In genomic region chr11:96826481-96826880, GRCm38 (mm10) we compare ENCODE assay signal across 8 mouse cellular contexts. TPM values are rescaled to one million over a fixed set of nuclear protein-coding genes. Genes with fewer than 3 reads are reported as not detected.
A peak's percentile ranks its signal among the peaks of the same experiment; 100 is the strongest.
DNase-seq lines count a peak whose midpoint lies in the region; ATAC-seq lines count a peak whose summit lies in the region.

No protein-coding gene starts in this region.

- DNase-seq in adrenal gland, postnatal 10 days: peak; percentile 58
- DNase-seq in adrenal gland, postnatal 25 days: no peak
- no peak for DNase-seq in intestine, embryonic 14.5 days (ENCODE audit: low spot score)
- DNase-seq in urinary bladder, postnatal 25 days (ENCODE audit: low spot score): no peak
- DNase-seq in layer of hippocampus, adult 18-20 months (ENCODE audit: low spot score in 2 of 2): no peak
- DNase-seq in frontal cortex, postnatal 10 days (ENCODE audit: low spot score in 2 of 2): no peak

- H3K27me3 ChIP-seq in forebrain, embryonic 13.5 days: no peaks in the 10 kb centered on the region
- no peaks in the 10 kb centered on the region for H3K27me3 ChIP-seq in intestine, embryonic 14.5 days (replicated peaks; ENCODE audit: control insufficient read depth, insufficient read depth, low read length)
- no peaks in the 10 kb centered on the region for H3K27me3 ChIP-seq in liver, embryonic 15.5 days

- H3K4me1 ChIP-seq in forebrain, embryonic 13.5 days: peaks cover 73% of the 10 kb centered on the region
- peaks cover 57% of the 10 kb centered on the region for H3K4me1 ChIP-seq in intestine, embryonic 14.5 days (replicated peaks; ENCODE audit: control insufficient read depth, insufficient read depth, low read length)
- H3K4me1 ChIP-seq in liver, embryonic 15.5 days (replicated peaks): peaks cover 75% of the 10 kb centered on the region

- H3K4me3 ChIP-seq in forebrain, embryonic 13.5 days: no peak overlapping the region
- 0 out of 2 replicates have a peak overlapping the region, but pooled peaks have one; percentile 2 for H3K4me3 ChIP-seq in intestine, embryonic 14.5 days (ENCODE audit: low read depth, low read length)
- H3K4me3 ChIP-seq in liver, embryonic 15.5 days (replicated peaks): peak overlapping the region; percentile 9; the same call in 1 of the 2 replicates

- H3K36me3 ChIP-seq in forebrain, embryonic 13.5 days (ENCODE audit: poor library complexity, severe bottlenecking): peaks cover 39% of the 10 kb centered on the region
- peaks cover 34% of the 10 kb centered on the region for H3K36me3 ChIP-seq in intestine, embryonic 14.5 days (ENCODE audit: control insufficient read depth, insufficient read depth, low read length)
- H3K36me3 ChIP-seq in liver, embryonic 15.5 days (replicated peaks): peaks cover 50% of the 10 kb centered on the region

- H3K9me3 ChIP-seq in forebrain, embryonic 13.5 days (replicated peaks): no peaks in the 10 kb centered on the region
- H3K9me3 ChIP-seq in intestine, embryonic 14.5 days (ENCODE audit: control insufficient read depth, low read length): no peaks in the 10 kb centered on the region
- no peaks in the 10 kb centered on the region for H3K9me3 ChIP-seq in liver, embryonic 15.5 days (replicated peaks)

- WGBS in forebrain, embryonic 13.5 days: 84% methylated on average over 2 of the region's 2 CpGs
- WGBS in intestine, embryonic 14.5 days: 77% methylated on average over 2 of the region's 2 CpGs
- 81% methylated on average over 2 of the region's 2 CpGs for WGBS in liver, embryonic 15.5 days (ENCODE audit: insufficient replicate concordance)

- no peak for ATAC-seq in forebrain, embryonic 13.5 days
- no peak for ATAC-seq in intestine, embryonic 14.5 days (replicated peaks; ENCODE audit: low FRiP score, low TSS enrichment, low read depth)
- ATAC-seq in liver, embryonic 15.5 days (ENCODE audit: insufficient read depth): no peak

- peak overlapping the region; percentile 99 for H3K4me2 ChIP-seq in forebrain, embryonic 13.5 days
- peak overlapping the region; percentile 26 for H3K4me2 ChIP-seq in intestine, embryonic 14.5 days (ENCODE audit: low read length)
- peak overlapping the region; percentile 31 for H3K4me2 ChIP-seq in liver, embryonic 15.5 days

- H3K9ac ChIP-seq in forebrain, embryonic 13.5 days: peak overlapping the region; percentile 76
- peak overlapping the region; percentile 16 for H3K9ac ChIP-seq in intestine, embryonic 14.5 days (ENCODE audit: low read length)
- no peak overlapping the region for H3K9ac ChIP-seq in liver, embryonic 15.5 days

- H3K27ac ChIP-seq in forebrain, embryonic 13.5 days: no peak overlapping the region
- no peak overlapping the region for H3K27ac ChIP-seq in intestine, embryonic 14.5 days (ENCODE audit: low read depth)
- peak overlapping the region; percentile 24; the same call in 1 of the 2 replicates for H3K27ac ChIP-seq in liver, embryonic 15.5 days (replicated peaks)

RNA-seq across cellular contexts. Expression of gene Nfe2l1, which starts 3.3 kb away (rescaled TPM):
- 100 to 1,000 TPM; 300 to 307 TPM for total RNA-seq in adrenal gland, postnatal 10 days (2021)
- 492 and 601 TPM in 2 replicates for total RNA-seq in adrenal gland, postnatal 25 days (2021)
- 49.0 and 56.2 TPM in 2 replicates for polyA plus RNA-seq in forebrain, embryonic 13.5 days (2015; fragmentation: Nextera tagmentation; extraction: Ambion mirVana)
- 36.0 and 36.7 TPM in 2 replicates for polyA plus RNA-seq in intestine, embryonic 14.5 days (2014; fragmentation: Nextera tagmentation; extraction: Ambion mirVana)
- polyA plus RNA-seq in liver, embryonic 15.5 days (2015; fragmentation: Nextera tagmentation; extraction: Ambion mirVana): 18.8 and 20.8 TPM in 2 replicates
- 100 to 1,000 TPM; 241 to 242 TPM for total RNA-seq in layer of hippocampus, adult 18-20 months (2021)

RNA-seq across cellular contexts. Expression of gene Copz2, which starts 23.2 kb away (rescaled TPM):
- 10 to 100 TPM; 45.5 to 50.3 TPM for total RNA-seq in adrenal gland, postnatal 10 days (2021)
- 58.0 and 59.0 TPM in 2 replicates for total RNA-seq in adrenal gland, postnatal 25 days (2021)
- 12.3 and 13.8 TPM in 2 replicates for polyA plus RNA-seq in forebrain, embryonic 13.5 days (2015; fragmentation: Nextera tagmentation; extraction: Ambion mirVana)
- 100 and 102 TPM in 2 replicates for polyA plus RNA-seq in intestine, embryonic 14.5 days (2014; fragmentation: Nextera tagmentation; extraction: Ambion mirVana)
- polyA plus RNA-seq in liver, embryonic 15.5 days (2015; fragmentation: Nextera tagmentation; extraction: Ambion mirVana): 21.1 and 21.4 TPM in 2 replicates
- 1 to 10 TPM; 6.5 to 8.2 TPM for total RNA-seq in layer of hippocampus, adult 18-20 months (2021)

RNA-seq across cellular contexts. Expression of gene Cbx1, which starts 37.6 kb away (rescaled TPM):
- total RNA-seq in adrenal gland, postnatal 10 days (2021): 10 to 100 TPM; 64.9 to 73.1 TPM
- total RNA-seq in adrenal gland, postnatal 25 days (2021): 78.9 and 98.0 TPM in 2 replicates
- 156 and 175 TPM in 2 replicates for polyA plus RNA-seq in forebrain, embryonic 13.5 days (2015; fragmentation: Nextera tagmentation; extraction: Ambion mirVana)
- 87.8 and 101 TPM in 2 replicates for polyA plus RNA-seq in intestine, embryonic 14.5 days (2014; fragmentation: Nextera tagmentation; extraction: Ambion mirVana)
- polyA plus RNA-seq in liver, embryonic 15.5 days (2015; fragmentation: Nextera tagmentation; extraction: Ambion mirVana): 26.1 and 29.8 TPM in 2 replicates
- 10 to 100 TPM; 48.5 to 48.9 TPM for total RNA-seq in layer of hippocampus, adult 18-20 months (2021)

RNA-seq across cellular contexts. Expression of gene Snx11, which starts 49.1 kb away (rescaled TPM):
- 10 to 100 TPM; 19.2 to 22.9 TPM for total RNA-seq in adrenal gland, postnatal 10 days (2021)
- total RNA-seq in adrenal gland, postnatal 25 days (2021): 32.1 and 34.6 TPM in 2 replicates
- polyA plus RNA-seq in forebrain, embryonic 13.5 days (2015; fragmentation: Nextera tagmentation; extraction: Ambion mirVana): 36.2 and 43.0 TPM in 2 replicates
- 8.0 and 9.2 TPM in 2 replicates for polyA plus RNA-seq in intestine, embryonic 14.5 days (2014; fragmentation: Nextera tagmentation; extraction: Ambion mirVana)
- 8.6 and 8.7 TPM in 2 replicates for polyA plus RNA-seq in liver, embryonic 15.5 days (2015; fragmentation: Nextera tagmentation; extraction: Ambion mirVana)
- 10 to 100 TPM; 50.1 to 52.1 TPM for total RNA-seq in layer of hippocampus, adult 18-20 months (2021)

Comparison
In these comparisons a context has a peak if more than half of its experiments do, and no peak if none do; other contexts are left out.
1. H3K4me2 ChIP-seq: peak in every context shown above with its lines; median percentile 99 in forebrain, embryonic 13.5 days; 31 in liver, embryonic 15.5 days; 26 in intestine, embryonic 14.5 days.